Mouse (Mus musculus) embryonic facial prominence, embryonic 11.5 days (tissue): ENCODE measurements around the gene Gal3st1. TPM values are rescaled to one million over a fixed set of nuclear protein-coding genes. Genes with fewer than 3 reads are reported as not detected.
A peak's percentile ranks its signal among the peaks of the same experiment; 100 is the strongest.

Experiments used
- ATAC-seq: fragments of 200-750 bp; cut with Nextera tagmentation; replicated peaks from 2 replicates; pipeline ENCODE4 v1.8.0; 2017; ENCODE audit warnings: low read depth; ENCODE audit not compliant: insufficient number of reproducible peaks, low FRiP score, low TSS enrichment
- DNase-seq: peaks from one replicate; pipeline ENCODE4 v3.0.0-alpha.2; 2015; ENCODE audit warnings: low spot score
- H3K27ac ChIP-seq: fragments of 300-500 bp; sonication (generic); replicated peaks from 2 replicates; pipeline ENCODE4 v1.5.1; 2014; ENCODE audit warnings: mild to moderate bottlenecking, low read depth, low read length, control low read depth
- H3K27me3 ChIP-seq: fragments of 300-500 bp; sonication (generic); 2 replicates; pipeline ENCODE4 v1.6.1; 2014; ENCODE audit warnings: mild to moderate bottlenecking, low read length, moderate library complexity, mixed read lengths; ENCODE audit not compliant: control insufficient read depth, insufficient read depth
- H3K36me3 ChIP-seq: fragments of 300-500 bp; sonication (generic); replicated peaks from 2 replicates; pipeline ENCODE4 v1.6.1; 2014; ENCODE audit warnings: low read depth, mild to moderate bottlenecking, low read length, moderate library complexity, mixed read lengths; ENCODE audit not compliant: control insufficient read depth, insufficient read depth
- H3K4me1 ChIP-seq: fragments of 300-500 bp; sonication (generic); 2 replicates; pipeline ENCODE4 v1.6.1; 2014; ENCODE audit warnings: low read length, mixed read lengths; ENCODE audit not compliant: control insufficient read depth, insufficient read depth
- H3K4me2 ChIP-seq: fragments of 300-500 bp; sonication (generic); 2 replicates; pipeline ENCODE4 v1.6.1; 2014; ENCODE audit warnings: low read depth, mild to moderate bottlenecking, control low read depth, low read length, moderate library complexity
- H3K4me3 ChIP-seq: fragments of 300-500 bp; sonication (generic); 2 replicates; pipeline ENCODE4 v1.5.1; 2014; ENCODE audit warnings: low read depth, low read length, control low read depth
- H3K9ac ChIP-seq: fragments of 300-500 bp; sonication (generic); replicated peaks from 2 replicates; pipeline ENCODE4 v1.6.1; 2014; ENCODE audit warnings: mild to moderate bottlenecking, control low read depth, low read length
- H3K9me3 ChIP-seq: fragments of 300-500 bp; sonication (generic); replicated peaks from 2 replicates; pipeline ENCODE4 v1.6.1; 2016; ENCODE audit warnings: mild to moderate bottlenecking, low read length, inconsistent platforms, mixed read lengths; ENCODE audit not compliant: control insufficient read depth
- WGBS: fragments of 180-500 bp; shearing (Covaris S2); extraction: QIAGEN DNeasy Blood & Tissue Kit; methylation state at CpG from one replicate; pipeline ENCODE4 v1.1.7; 2014; 5-methylcytosine and 5-hydroxymethylcytosine counted together
- polyA plus RNA-seq: library from polyadenylated mRNA; unstranded; fragments of >200 nt; fragmentation: Nextera tagmentation; extraction: Ambion mirVana; gene quantifications from 2 replicates; pipeline ENCODE4 v1.2.1, GENCODE M21; 2014

Gene Gal3st1
- polyA plus RNA-seq, 1 experiment from 2014 or later = 0.63 TPM

- Histone ChIP-seq H3K9me3 (no peaks in the 10 kb centered on the region), H3K36me3 (peaks cover 10% of the 10 kb centered on the region), H3K27me3 (no peaks in the 10 kb centered on the region), H3K9ac (no peak overlapping the region), H3K4me2 (no peak overlapping the region), H3K27ac (no peak overlapping the region), H3K4me3 (no peak overlapping the region), H3K4me1 (no peaks in the 10 kb centered on the region)
- no peak for ATAC-seq
- no peak for DNase-seq
- WGBS = 96% methylated on average over 7 of the region's 7 CpGs
Measured at GRCm38 (mm10) chr11:3973081-3973480, 10.4 kb upstream of the Gal3st1 start.

GRCm38 (mm10) chr11:3974311-3974710 lies 9.1 kb upstream of the Gal3st1 start:
- H3K36me3 ChIP-seq = peaks cover 10% of the 10 kb centered on the region
- WGBS = 59% methylated on average over 3 of the region's 3 CpGs
- H3K9me3 ChIP-seq = no peaks in the 10 kb centered on the region
- no peaks in the 10 kb centered on the region for H3K4me1 ChIP-seq
- H3K27ac ChIP-seq = no peak overlapping the region
- no peak overlapping the region for H3K9ac ChIP-seq
- H3K4me3 ChIP-seq = no peak overlapping the region
- H3K4me2 ChIP-seq = no peak overlapping the region
- H3K27me3 ChIP-seq = no peaks in the 10 kb centered on the region
- no peak for ATAC-seq
- no peak for DNase-seq

GRCm38 (mm10) chr11:3976678-3977077 lies 6.8 kb upstream of the Gal3st1 start, which contains the start of gene 4930556J24Rik:
4930556J24Rik (minus strand) TSS chr11:3976778.
- Histone ChIP-seq H3K4me2 (no peak within 1 kb of the TSS), H3K36me3 (peaks cover 7% of the 10 kb centered on the region), H3K9me3 (no peaks in the 10 kb centered on the region), H3K27ac (no peak within 1 kb of the TSS), H3K9ac (no peak within 1 kb of the TSS), H3K4me3 (no peak within 1 kb of the TSS), H3K4me1 (no peaks in the 10 kb centered on the region), H3K27me3 (no peaks in the 10 kb centered on the region)
- 94% methylated on average over 6 of the region's 6 CpGs for WGBS
- no peak for DNase-seq
- ATAC-seq = no peak

GRCm38 (mm10) chr11:3978421-3978820 lies 5.0 kb upstream of the Gal3st1 start:
- Histone ChIP-seq H3K4me2 (no peak overlapping the region), H3K9ac (no peak overlapping the region), H3K4me1 (no peaks in the 10 kb centered on the region), H3K27me3 (no peaks in the 10 kb centered on the region), H3K9me3 (no peaks in the 10 kb centered on the region), H3K36me3 (peaks cover 3% of the 10 kb centered on the region), H3K27ac (no peak overlapping the region), H3K4me3 (no peak overlapping the region)
- DNase-seq (no peak), ATAC-seq (no peak)
- 89% methylated on average over 5 of the region's 5 CpGs for WGBS

- ATAC-seq (no peak), DNase-seq (peak; percentile 27)
- no peak overlapping the region for H3K9ac ChIP-seq
- no peak overlapping the region for H3K27ac ChIP-seq
- H3K4me1 ChIP-seq = no peaks in the 10 kb centered on the region
- H3K27me3 ChIP-seq = no peaks in the 10 kb centered on the region
- no peaks in the 10 kb centered on the region for H3K9me3 ChIP-seq
- H3K36me3 ChIP-seq = no peaks in the 10 kb centered on the region; the same call in none of the 2 replicates
- no peak overlapping the region for H3K4me3 ChIP-seq
- 41% methylated on average over 6 of the region's 6 CpGs for WGBS
- H3K4me2 ChIP-seq = no peak overlapping the region
Measured at GRCm38 (mm10) chr11:3981536-3981935, 1.9 kb upstream of the Gal3st1 start.

GRCm38 (mm10) chr11:3982275-3983209 lies 894 bp upstream of the Gal3st1 start:
- Histone ChIP-seq H3K4me3 (no peak overlapping the region), H3K4me1 (no peaks in the 10 kb centered on the region), H3K27ac (no peak overlapping the region), H3K4me2 (no peak overlapping the region; the same call in 1 of the 2 replicates), H3K9me3 (no peaks in the 10 kb centered on the region), H3K36me3 (no peaks in the 10 kb centered on the region), H3K9ac (no peak overlapping the region; the same call in 1 of the 2 replicates), H3K27me3 (no peaks in the 10 kb centered on the region)
- no peak for DNase-seq
- no peak for ATAC-seq
- 69% methylated on average over 7 of the region's 7 CpGs for WGBS

GRCm38 (mm10) chr11:3983863-3984745 lies 668 bp downstream of the Gal3st1 start:
- H3K4me3 ChIP-seq = peak overlapping the region; percentile 40
- ATAC-seq (peak; percentile 26), DNase-seq (peak; percentile 13)
- WGBS = 5% methylated on average over 15 of the region's 15 CpGs
- no peaks in the 10 kb centered on the region for H3K36me3 ChIP-seq
- no peak overlapping the region for H3K27ac ChIP-seq
- no peaks in the 10 kb centered on the region for H3K4me1 ChIP-seq
- peak overlapping the region; percentile 59 for H3K9ac ChIP-seq
- peak overlapping the region; percentile 79 for H3K4me2 ChIP-seq
- no peaks in the 10 kb centered on the region for H3K27me3 ChIP-seq
- H3K9me3 ChIP-seq = no peaks in the 10 kb centered on the region
